ENCODE assay signal across 14 mouse cellular contexts in the genomic region with DNA sequence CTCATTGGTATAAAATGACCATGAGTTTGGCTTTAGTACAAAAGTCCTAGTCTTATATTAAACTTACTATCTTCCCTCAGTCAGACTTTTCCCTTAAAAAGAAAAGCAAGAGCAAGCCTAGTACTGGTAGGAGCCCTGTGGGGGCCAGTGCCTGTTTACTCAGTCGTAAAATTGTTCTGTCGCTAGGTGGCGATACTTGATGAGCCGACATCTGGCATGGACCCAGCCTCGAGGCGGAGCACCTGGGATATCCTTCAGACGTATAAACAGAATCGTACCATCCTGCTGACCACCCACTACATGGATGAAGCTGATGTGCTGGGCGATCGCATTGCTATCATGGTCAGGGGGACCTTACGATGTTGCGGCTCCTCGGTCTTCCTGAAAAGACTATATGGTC. TPM values are rescaled to one million over a fixed set of nuclear protein-coding genes. Genes with fewer than 3 reads are reported as not detected.
DNase-seq lines count a peak whose midpoint lies in the region; ATAC-seq and TF ChIP-seq lines count a peak whose summit lies in the region.
"Had no signal": no experiment of that assay in that cellular context is flagged by ENCODE, and none has a peak within 500 bp of the region (broad histone marks: within the 10 kb centered on the region; RNA-seq: fewer than 3 reads in every experiment).

No protein-coding gene starts in this region.

- WGBS in lung, embryonic 14.5 days = 39% methylated on average over 13 of the region's 13 CpGs
- 45% methylated on average over 13 of the region's 13 CpGs for WGBS in lung, adult 2 months

- H3K4me3 ChIP-seq in lung, embryonic 14.5 days (ENCODE audit: low read depth, low read length) = no peak overlapping the region
- no peak overlapping the region for H3K4me3 ChIP-seq in lung, adult 2 months (replicated peaks; ENCODE audit: extremely low read depth, low read depth, low read length)
- H3K4me3 ChIP-seq: erythroblast, embryonic 14.5 days; lung, embryonic 15.5 days had no signal

- no peaks in the 10 kb centered on the region for H3K27me3 ChIP-seq in lung, embryonic 14.5 days (ENCODE audit: insufficient read depth, low read length)
- H3K27me3 ChIP-seq: lung, embryonic 15.5 days had no signal

- H3K9ac ChIP-seq in lung, embryonic 14.5 days = no peak overlapping the region
- H3K9ac ChIP-seq: lung, embryonic 15.5 days had no signal

- DNase-seq in gastrocnemius, postnatal 10 days = peak; percentile 2
- DNase-seq in gastrocnemius, postnatal 4 days (ENCODE audit: low spot score in 2 of 2) = no peak
- peak; percentile 26 for DNase-seq in lung, embryonic 14.5 days
- no peak for DNase-seq in lung, adult 2 months
- DNase-seq in WW6 (ENCODE audit: low read depth, low spot score) = peak; percentile 9
- peak; percentile 48 for DNase-seq in mesoderm, embryonic 11.5 days (ENCODE audit: low read depth, low spot score)
- no peak for DNase-seq in thymus, adult 18-20 months
- no peak for DNase-seq in gastrocnemius, adult 8-10 months (ENCODE audit: low spot score in 2 of 2)

- H3K27ac ChIP-seq in lung, embryonic 14.5 days (ENCODE audit: low read depth) = no peak overlapping the region
- H3K27ac ChIP-seq: lung, embryonic 15.5 days had no signal

- no peaks in the 10 kb centered on the region for H3K36me3 ChIP-seq in lung, embryonic 14.5 days (ENCODE audit: insufficient read depth)
- H3K36me3 ChIP-seq: lung, embryonic 15.5 days had no signal

- no peaks in the 10 kb centered on the region for H3K9me3 ChIP-seq in lung, embryonic 14.5 days (ENCODE audit: low read depth, low read length)
- H3K9me3 ChIP-seq: lung, embryonic 15.5 days had no signal

- H3K4me2 ChIP-seq in lung, embryonic 14.5 days = no peak overlapping the region
- H3K4me2 ChIP-seq: lung, embryonic 15.5 days had no signal

- no peak for TF ChIP-seq CTCF in lung, embryonic 14.5 days (IDR thresholded peaks at IDR 0.05; ENCODE audit: low read depth)
- no peak for TF ChIP-seq CTCF in lung, adult 2 months (IDR thresholded peaks at IDR 0.05; ENCODE audit: insufficient read depth, low read length)

- no peak for TF ChIP-seq POLR2A in lung, adult 2 months (IDR thresholded peaks at IDR 0.05; ENCODE audit: borderline replicate concordance, extremely low read depth, low read depth, low read length)

- ATAC-seq in lung, embryonic 14.5 days (ENCODE audit: insufficient read depth) = no peak
- ATAC-seq: CD4-positive, CD25-positive, alpha-beta regulatory T cell, adult 4 months had no signal

- no peaks in the 10 kb centered on the region for H3K4me1 ChIP-seq in lung, embryonic 14.5 days (ENCODE audit: insufficient read depth)
- H3K4me1 ChIP-seq in lung, adult 2 months (ENCODE audit: control insufficient read depth, insufficient read depth, low read length) = no peaks in the 10 kb centered on the region
- H3K4me1 ChIP-seq: lung, embryonic 15.5 days had no signal

RNA-seq across cellular contexts. Expression of a gene that starts 32.7 kb away (rescaled TPM):
- total RNA-seq in gastrocnemius, postnatal 10 days (2021) = not detected
- not detected for total RNA-seq in gastrocnemius, postnatal 4 days (2021)
- not detected in 2 replicates for polyA plus RNA-seq in lung, embryonic 14.5 days (2014; fragmentation: Nextera tagmentation; extraction: Ambion mirVana)
- not detected in 2 replicates for polyA plus RNA-seq in lung, adult 2 months (2012; rRNA removed)
- total RNA-seq in gastrocnemius, adult 8-10 months (2022) = not detected
- total RNA-seq: hematopoietic stem cell, adult 5-6 weeks had no signal
- polyA plus RNA-seq: CD4-positive, CD25-positive, alpha-beta regulatory T cell, adult 4 months; erythroblast, embryonic 14.5 days; lung, embryonic 15.5 days; stomach, embryonic 16.5 days had no signal

RNA-seq across cellular contexts. Expression of a gene that starts 48.3 kb away (rescaled TPM):
- not detected for total RNA-seq in gastrocnemius, postnatal 10 days (2021)
- not detected for total RNA-seq in gastrocnemius, postnatal 4 days (2021)
- polyA plus RNA-seq in lung, embryonic 14.5 days (2014; fragmentation: Nextera tagmentation; extraction: Ambion mirVana) = not detected in 2 replicates
- polyA plus RNA-seq in lung, adult 2 months (2012; rRNA removed) = not detected in 2 replicates
- not detected for total RNA-seq in gastrocnemius, adult 8-10 months (2022)
- total RNA-seq: hematopoietic stem cell, adult 5-6 weeks; layer of hippocampus, postnatal 10 days had no signal
- polyA plus RNA-seq: CD4-positive, CD25-positive, alpha-beta regulatory T cell, adult 4 months; erythroblast, embryonic 14.5 days; lung, embryonic 15.5 days; stomach, embryonic 16.5 days had no signal

Comparison
In these comparisons a context has a peak if more than half of its experiments do, and no peak if none do; other contexts are left out.
1. DNase-seq: peak in gastrocnemius, postnatal 10 days (single experiment), lung, embryonic 14.5 days (single experiment), WW6 (single experiment) and mesoderm, embryonic 11.5 days (single experiment); none in gastrocnemius, postnatal 4 days (0 of 2), lung, adult 2 months (single experiment), thymus, adult 18-20 months (0 of 2) and gastrocnemius, adult 8-10 months (0 of 2).